Mouse (Mus musculus) liver, embryonic 16.5 days (tissue): ENCODE data around the gene Cop1. TPM values are rescaled to one million over a fixed set of nuclear protein-coding genes. Genes with fewer than 3 reads are reported as not detected.

Experiments used
- ATAC-seq: fragments of 200-750 bp; cut with Nextera tagmentation; 2 replicates; pipeline ENCODE4 v1.8.0; 2017; ENCODE audit warnings: low read depth, mild to moderate bottlenecking, moderate number of reproducible peaks, moderate library complexity
- H3K27ac ChIP-seq: fragments of 300-500 bp; sonication (generic); 2 replicates; pipeline ENCODE4 v1.5.1; 2014; ENCODE audit warnings: mild to moderate bottlenecking, low read length
- H3K27me3 ChIP-seq: fragments of 300-500 bp; sonication (generic); 2 replicates; pipeline ENCODE4 v1.6.1; 2014; ENCODE audit warnings: low read depth, low read length, mixed read lengths; ENCODE audit not compliant: control insufficient read depth, insufficient read depth
- H3K36me3 ChIP-seq: fragments of 300-500 bp; sonication (generic); 2 replicates; pipeline ENCODE4 v1.6.1; 2014; ENCODE audit warnings: mild to moderate bottlenecking; ENCODE audit not compliant: control insufficient read depth, insufficient read depth
- H3K4me1 ChIP-seq: fragments of 300-500 bp; sonication (generic); 2 replicates; pipeline ENCODE4 v1.6.1; 2014; ENCODE audit warnings: low read depth, low read length, mixed read lengths; ENCODE audit not compliant: control insufficient read depth
- H3K4me2 ChIP-seq: fragments of 300-500 bp; sonication (generic); 2 replicates; pipeline ENCODE4 v1.6.1; 2014; ENCODE audit warnings: low read depth, low read length, mixed read lengths
- H3K4me3 ChIP-seq: fragments of 300-500 bp; sonication (generic); 2 replicates; pipeline ENCODE4 v1.5.1; 2014; ENCODE audit warnings: low read depth, mild to moderate bottlenecking, low read length
- H3K9ac ChIP-seq: fragments of 300-500 bp; sonication (generic); 2 replicates; pipeline ENCODE4 v1.6.1; 2014; ENCODE audit warnings: low read depth, low read length
- H3K9me3 ChIP-seq: fragments of 300-500 bp; sonication (generic); replicated peaks from 2 replicates; pipeline ENCODE4 v1.6.1; 2016; ENCODE audit warnings: low read length; ENCODE audit not compliant: control insufficient read depth
- WGBS: fragments of 180-500 bp; shearing (Covaris S2); extraction: QIAGEN DNeasy Blood & Tissue Kit; methylation state at CpG from one replicate; pipeline ENCODE4 v1.1.7; 2014; ENCODE audit not compliant: insufficient replicate concordance; 5-methylcytosine and 5-hydroxymethylcytosine counted together
- microRNA-seq: library from miRNA; unstranded; fragments of <30 nt; microRNA quantifications from one replicate; pipeline ENCODE4, GENCODE M21; 2016
- polyA plus RNA-seq: library from polyadenylated mRNA; unstranded; fragments of >200 nt; fragmentation: Nextera tagmentation; extraction: Ambion mirVana; gene quantifications from 2 replicates; pipeline ENCODE4 v1.2.1, GENCODE M21; 2015

Gene Cop1
- polyA plus RNA-seq, 1 experiment from 2014 or later = 8.0 TPM

GRCm38 (mm10) chr1:159388565-159389024 is 156.5 kb downstream of the Cop1 start:
- no peak overlapping the region for H3K4me3 ChIP-seq
- no peak overlapping the region for H3K27ac ChIP-seq
- no peaks in the 10 kb centered on the region for H3K9me3 ChIP-seq
- no peak for ATAC-seq
- no peak overlapping the region for H3K4me2 ChIP-seq
- H3K36me3 ChIP-seq = no peaks in the 10 kb centered on the region
- no peaks in the 10 kb centered on the region for H3K4me1 ChIP-seq
- WGBS = 75% methylated on average over 13 of the region's 13 CpGs
- no peaks in the 10 kb centered on the region for H3K27me3 ChIP-seq
- no peak overlapping the region for H3K9ac ChIP-seq

- Histone ChIP-seq H3K9ac (no peak overlapping the region), H3K27ac (no peak overlapping the region), H3K4me3 (no peak overlapping the region), H3K9me3 (no peaks in the 10 kb centered on the region), H3K4me2 (no peak overlapping the region), H3K4me1 (no peaks in the 10 kb centered on the region), H3K36me3 (no peaks in the 10 kb centered on the region), H3K27me3 (no peaks in the 10 kb centered on the region)
- 15% methylated on average over 14 of the region's 14 CpGs for WGBS
- ATAC-seq = no peak
These were observed 157.9 kb downstream of the Cop1 start for GRCm38 (mm10) chr1:159390049-159390448.

GRCm38 (mm10) chr1:159392667-159393066 is 160.5 kb downstream of the Cop1 start:
- Histone ChIP-seq H3K4me1 (no peaks in the 10 kb centered on the region), H3K9ac (no peak overlapping the region), H3K4me3 (no peak overlapping the region), H3K9me3 (no peaks in the 10 kb centered on the region), H3K27ac (no peak overlapping the region), H3K27me3 (no peaks in the 10 kb centered on the region), H3K4me2 (no peak overlapping the region), H3K36me3 (no peaks in the 10 kb centered on the region)
- ATAC-seq = no peak
- 51% methylated on average over 8 of the region's 8 CpGs for WGBS

GRCm38 (mm10) chr1:159393070-159393699 is 161.1 kb downstream of the Cop1 start:
- Histone ChIP-seq H3K4me3 (no peak overlapping the region), H3K9me3 (no peaks in the 10 kb centered on the region), H3K4me1 (no peaks in the 10 kb centered on the region), H3K36me3 (no peaks in the 10 kb centered on the region), H3K27ac (no peak overlapping the region), H3K27me3 (no peaks in the 10 kb centered on the region), H3K9ac (no peak overlapping the region), H3K4me2 (no peak overlapping the region)
- no peak for ATAC-seq
- WGBS = 33% methylated on average over 6 of the region's 6 CpGs

- Histone ChIP-seq H3K27me3 (no peaks in the 10 kb centered on the region), H3K27ac (no peak overlapping the region)
These were observed 161.8 kb downstream of the Cop1 start for GRCm38 (mm10) chr1:159393931-159394330.

GRCm38 (mm10) chr1:159396515-159396914 is 164.4 kb downstream of the Cop1 start:
- Histone ChIP-seq H3K4me1 (no peaks in the 10 kb centered on the region), H3K27ac (no peak overlapping the region), H3K9ac (no peak overlapping the region), H3K27me3 (no peaks in the 10 kb centered on the region), H3K4me2 (no peak overlapping the region; the same call in 1 of the 2 replicates), H3K9me3 (no peaks in the 10 kb centered on the region), H3K4me3 (no peak overlapping the region), H3K36me3 (no peaks in the 10 kb centered on the region)
- 9% methylated on average over 9 of the region's 9 CpGs for WGBS
- no peak for ATAC-seq

More at GRCm38 (mm10) chr1:159393931-159394330, 161.8 kb downstream of the Cop1 start:
- H3K4me3 ChIP-seq = no peak overlapping the region
- H3K36me3 ChIP-seq = no peaks in the 10 kb centered on the region
- no peak overlapping the region for H3K9ac ChIP-seq
- no peaks in the 10 kb centered on the region for H3K4me1 ChIP-seq
- WGBS = 57% methylated on average over 1 of the region's 1 CpGs
- H3K4me2 ChIP-seq = no peak overlapping the region
- H3K9me3 ChIP-seq = no peaks in the 10 kb centered on the region
- no peak for ATAC-seq

Small RNA genes lying within 50 kb of the gene (microRNA-seq; reads per million reads assigned to microRNA genes)
- 24.6 reads per million, percentile 39 among the genes with 10 or more reads in this experiment for gene Mir1843b
